Mouse (Mus musculus) heart, embryonic 10.5 days (tissue): ENCODE data around the gene Cd6. TPM values are rescaled to one million over a fixed set of nuclear protein-coding genes. Genes with fewer than 3 reads are reported as not detected.

Experiments
- DNase-seq: peaks from one replicate; pipeline ENCODE4 v3.0.0-alpha.2; 2017; ENCODE audit warnings: low spot score
- H3K27ac ChIP-seq: fragments of 300-500 bp; sonication (generic); 2 replicates; pipeline ENCODE4 v1.5.1; 2016; ENCODE audit warnings: mild to moderate bottlenecking
- H3K27me3 ChIP-seq: fragments of 300-500 bp; sonication (generic); 2 replicates; pipeline ENCODE4 v1.6.1; 2016; ENCODE audit warnings: mild to moderate bottlenecking; ENCODE audit not compliant: poor library complexity, insufficient read depth, severe bottlenecking
- H3K36me3 ChIP-seq: fragments of 300-500 bp; sonication (generic); 2 replicates; pipeline ENCODE4 v1.6.1; 2016; ENCODE audit warnings: mild to moderate bottlenecking, moderate library complexity
- H3K4me1 ChIP-seq: fragments of 300-500 bp; sonication (generic); 2 replicates; pipeline ENCODE4 v1.6.1; 2016; ENCODE audit warnings: mild to moderate bottlenecking
- H3K4me3 ChIP-seq: fragments of 300-500 bp; sonication (generic); 2 replicates; pipeline ENCODE4 v1.5.1; 2016; ENCODE audit warnings: mild to moderate bottlenecking, moderate library complexity
- H3K9me3 ChIP-seq: fragments of 300-500 bp; sonication (generic); 2 replicates; pipeline ENCODE4 v1.6.1; 2016; ENCODE audit warnings: mild to moderate bottlenecking, moderate library complexity
- WGBS: fragments of 180-500 bp; shearing (Covaris S2); methylation state at CpG from one replicate; pipeline ENCODE4 v1.1.7; 2016; 5-methylcytosine and 5-hydroxymethylcytosine counted together
- polyA plus RNA-seq: library from polyadenylated mRNA; unstranded; fragments of >200 nt; fragmentation: Nextera tagmentation; extraction: Ambion mirVana; gene quantifications from 2 replicates; pipeline ENCODE4 v1.2.1, GENCODE M21; 2016

The Cd6 gene
- polyA plus RNA-seq, 1 experiment from 2014 or later = not detected

DNA sequence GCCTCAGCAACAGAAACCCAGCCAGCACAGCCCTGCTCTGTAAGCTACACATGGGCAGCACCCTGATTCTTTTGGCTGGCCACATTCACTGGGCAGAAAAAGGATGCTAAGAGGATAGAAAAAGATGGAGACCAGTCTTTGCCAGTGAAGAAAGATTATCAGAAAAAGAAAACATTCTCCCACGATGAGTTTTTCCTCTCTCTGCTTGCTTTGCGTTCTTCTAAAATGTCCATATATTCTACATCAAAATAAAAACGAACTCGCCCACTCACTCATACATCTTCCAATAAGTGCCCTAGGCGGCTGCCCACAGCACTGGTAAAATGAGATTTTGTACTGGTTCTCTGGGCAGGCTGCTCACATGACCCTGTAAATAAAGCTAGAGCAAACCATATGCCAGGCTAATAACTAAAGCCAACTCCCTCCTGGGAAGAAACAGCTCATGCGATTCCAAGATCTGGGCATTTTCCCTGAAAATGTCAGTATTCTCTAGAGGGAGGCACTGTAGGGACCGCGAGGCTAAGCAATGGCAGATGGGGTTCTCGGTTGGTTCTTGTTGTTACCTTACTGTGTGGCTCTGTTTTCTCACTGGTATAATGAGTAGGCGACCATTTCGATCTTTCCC, 24.1 kb downstream of the Cd6 start:
- Histone ChIP-seq H3K9me3 (no peaks in the 10 kb centered on the region), H3K4me1 (no peaks in the 10 kb centered on the region), H3K4me3 (no peak overlapping the region), H3K36me3 (no peaks in the 10 kb centered on the region), H3K27ac (no peak overlapping the region), H3K27me3 (peaks cover 8% of the 10 kb centered on the region; the same call in 1 of the 2 replicates)
- no peak for DNase-seq
- WGBS = 80% methylated on average over 11 of the region's 11 CpGs

DNA sequence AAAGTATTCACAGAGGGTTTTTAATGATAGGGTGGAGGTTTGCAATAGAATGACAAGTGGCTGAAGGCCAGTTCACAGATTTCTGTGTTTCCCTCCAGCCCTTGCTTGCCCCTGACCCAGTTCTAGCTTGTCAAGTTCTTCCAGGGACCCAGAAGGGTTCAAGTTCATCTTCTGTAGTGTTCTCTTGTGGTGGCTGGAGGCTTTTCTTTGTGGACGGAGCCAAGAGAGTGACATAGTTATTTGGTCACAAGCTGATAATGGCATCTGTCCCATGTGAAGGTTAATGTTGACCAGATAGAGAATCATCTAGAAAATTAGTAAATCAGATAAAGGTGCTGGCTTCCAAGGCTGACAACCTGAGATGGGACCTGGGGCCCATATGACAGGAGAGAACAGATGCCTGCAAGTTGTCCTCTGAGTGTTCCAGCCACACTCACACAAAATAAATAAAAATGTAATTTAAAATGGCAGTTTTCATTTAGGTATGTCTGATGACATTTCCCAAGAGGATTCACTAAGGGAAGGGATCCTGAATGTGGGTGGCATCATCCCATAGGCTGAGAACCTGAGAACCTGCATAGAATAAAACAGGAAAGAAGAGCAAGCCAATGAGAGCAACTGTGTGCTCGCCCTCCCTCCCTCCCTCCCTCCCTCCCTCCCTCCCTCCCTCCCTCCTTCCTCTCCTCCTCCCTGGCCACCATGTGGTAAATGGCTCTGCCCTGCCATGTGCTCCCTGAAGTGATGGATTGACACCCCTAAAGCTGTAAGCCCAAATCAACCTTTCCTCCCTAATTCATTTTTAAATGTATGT, 24.8 kb downstream of the Cd6 start:
- H3K4me3 ChIP-seq = no peak overlapping the region
- H3K27ac ChIP-seq = no peak overlapping the region
- DNase-seq = no peak
- 74% methylated on average over 2 of the region's 2 CpGs for WGBS
- no peaks in the 10 kb centered on the region for H3K4me1 ChIP-seq
- peaks cover 15% of the 10 kb centered on the region; the same call in 1 of the 2 replicates for H3K27me3 ChIP-seq
- H3K36me3 ChIP-seq = no peaks in the 10 kb centered on the region
- H3K9me3 ChIP-seq = no peaks in the 10 kb centered on the region

- no peaks in the 10 kb centered on the region for H3K4me1 ChIP-seq
- no peaks in the 10 kb centered on the region for H3K9me3 ChIP-seq
- DNase-seq = no peak
- H3K27me3 ChIP-seq = peaks cover 24% of the 10 kb centered on the region; the same call in 1 of the 2 replicates
- H3K27ac ChIP-seq = no peak overlapping the region
- no peaks in the 10 kb centered on the region for H3K36me3 ChIP-seq
- 69% methylated on average over 5 of the region's 5 CpGs for WGBS
- no peak overlapping the region for H3K4me3 ChIP-seq
Observed at GRCm38 (mm10) chr19:10803751-10804150, 26.1 kb downstream of the Cd6 start.

DNA sequence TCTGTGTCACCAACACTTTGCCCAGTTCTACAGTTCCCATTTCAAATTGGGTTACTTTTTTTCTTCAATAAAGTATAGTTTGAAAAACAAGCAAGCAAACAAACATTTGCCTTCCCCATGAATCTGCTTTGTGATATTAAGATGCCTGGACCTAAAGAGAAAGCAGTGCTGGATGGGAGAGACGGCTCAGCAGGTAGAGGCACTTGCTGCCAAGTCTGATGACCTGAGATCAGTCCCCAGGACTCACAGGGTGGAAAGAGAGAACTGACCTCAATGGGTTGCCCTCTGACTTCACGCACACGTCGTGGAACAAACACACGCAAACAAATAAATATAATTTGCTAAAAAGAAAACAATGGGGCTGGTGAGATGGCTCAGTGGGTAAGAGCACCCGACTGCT, 28.0 kb downstream of the Cd6 start:
- no peaks in the 10 kb centered on the region for H3K36me3 ChIP-seq
- H3K4me3 ChIP-seq = no peak overlapping the region
- no peaks in the 10 kb centered on the region for H3K9me3 ChIP-seq
- DNase-seq = no peak
- H3K27me3 ChIP-seq = peaks cover 21% of the 10 kb centered on the region; the same call in 1 of the 2 replicates
- H3K27ac ChIP-seq = no peak overlapping the region
- WGBS = 83% methylated on average over 6 of the region's 6 CpGs
- no peaks in the 10 kb centered on the region for H3K4me1 ChIP-seq

DNA sequence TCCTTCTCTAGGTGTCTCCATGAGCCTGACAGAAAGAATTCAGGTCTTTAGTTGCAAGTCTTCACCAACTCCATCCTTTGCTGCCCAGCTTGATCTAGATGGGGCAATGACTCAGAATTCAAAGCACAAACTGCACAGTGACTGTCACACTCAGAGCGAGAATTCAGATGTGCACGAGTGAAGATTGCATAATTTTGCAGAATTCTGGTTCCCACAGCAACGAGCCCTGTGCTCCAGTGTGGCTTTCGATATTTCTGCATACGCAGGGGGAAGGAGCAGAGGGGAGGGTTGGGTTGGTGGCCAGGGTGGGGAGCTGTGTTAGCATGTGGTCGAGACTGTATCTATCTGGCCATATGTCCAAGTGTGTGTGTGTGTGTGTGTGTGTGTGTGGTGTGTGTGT, 28.8 kb downstream of the Cd6 start:
- DNase-seq = no peak
- H3K4me1 ChIP-seq = no peaks in the 10 kb centered on the region
- no peak overlapping the region for H3K27ac ChIP-seq
- peaks cover 21% of the 10 kb centered on the region; the same call in 1 of the 2 replicates for H3K27me3 ChIP-seq
- H3K9me3 ChIP-seq = no peaks in the 10 kb centered on the region
- H3K4me3 ChIP-seq = no peak overlapping the region
- WGBS = 83% methylated on average over 6 of the region's 6 CpGs
- no peaks in the 10 kb centered on the region for H3K36me3 ChIP-seq

DNA sequence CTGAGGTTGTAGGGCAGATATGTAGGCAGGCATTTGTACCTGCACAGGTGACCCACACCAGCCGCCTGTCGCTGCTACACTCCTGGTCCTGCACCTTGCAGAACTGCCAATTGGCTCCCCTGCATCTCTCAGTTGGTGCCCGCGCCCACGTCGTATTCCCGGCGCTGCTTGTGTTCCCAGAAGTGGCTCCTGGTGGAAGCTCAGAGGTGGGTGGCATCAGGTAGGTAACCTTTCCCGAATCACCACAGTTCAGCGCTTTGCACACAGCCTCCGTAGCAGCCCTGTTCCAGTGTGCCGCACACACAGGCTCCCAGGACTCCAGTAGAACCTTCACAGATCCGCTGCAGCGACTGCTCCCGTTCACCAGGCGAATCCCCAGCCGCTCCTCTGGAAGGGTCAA, 30.7 kb downstream of the Cd6 start:
- H3K4me3 ChIP-seq = no peak overlapping the region
- no peaks in the 10 kb centered on the region for H3K4me1 ChIP-seq
- H3K36me3 ChIP-seq = no peaks in the 10 kb centered on the region
- 0 out of 2 replicates have a peak overlapping the region, but pooled peaks have one; percentile 6 for H3K27ac ChIP-seq
- no peak for DNase-seq
- 85% methylated on average over 17 of the region's 17 CpGs for WGBS
- no peaks in the 10 kb centered on the region for H3K9me3 ChIP-seq
- peaks cover 21% of the 10 kb centered on the region; the same call in 1 of the 2 replicates for H3K27me3 ChIP-seq

- DNase-seq = no peak
- H3K27me3 ChIP-seq = peaks cover 21% of the 10 kb centered on the region; the same call in 1 of the 2 replicates
- no peak overlapping the region for H3K27ac ChIP-seq
- H3K9me3 ChIP-seq = no peaks in the 10 kb centered on the region
- 54% methylated on average over 10 of the region's 10 CpGs for WGBS
- H3K36me3 ChIP-seq = no peaks in the 10 kb centered on the region
- no peaks in the 10 kb centered on the region for H3K4me1 ChIP-seq
- no peak overlapping the region for H3K4me3 ChIP-seq
Observed at GRCm38 (mm10) chr19:10798576-10798975, 31.3 kb downstream of the Cd6 start.

DNA sequence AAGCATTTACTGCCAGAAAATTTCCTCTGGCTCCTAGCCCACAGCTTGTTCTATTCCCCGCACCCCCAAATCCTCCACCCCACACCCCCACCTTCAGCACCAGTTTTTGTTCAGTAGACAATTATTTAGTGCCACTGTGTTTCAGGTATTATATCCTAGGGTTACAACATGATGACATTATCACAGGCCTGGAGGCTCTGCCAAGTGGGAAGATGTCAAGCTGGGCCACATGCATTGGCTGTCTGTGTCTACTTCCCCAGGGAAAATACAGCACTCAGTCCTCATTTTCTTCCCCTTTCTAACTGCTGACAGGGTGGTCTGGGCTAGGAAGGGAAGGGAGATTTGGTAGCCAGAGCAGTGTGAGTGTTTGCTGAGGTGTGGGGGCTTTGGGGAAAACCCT, 34.9 kb downstream of the Cd6 start:
- no peak overlapping the region for H3K4me3 ChIP-seq
- peaks cover 3% of the 10 kb centered on the region for H3K4me1 ChIP-seq
- H3K9me3 ChIP-seq = no peaks in the 10 kb centered on the region
- DNase-seq = no peak
- peaks cover 18% of the 10 kb centered on the region; the same call in 1 of the 2 replicates for H3K27me3 ChIP-seq
- WGBS = 97% methylated on average over 1 of the region's 1 CpGs
- H3K27ac ChIP-seq = no peak overlapping the region
- no peaks in the 10 kb centered on the region for H3K36me3 ChIP-seq

DNA sequence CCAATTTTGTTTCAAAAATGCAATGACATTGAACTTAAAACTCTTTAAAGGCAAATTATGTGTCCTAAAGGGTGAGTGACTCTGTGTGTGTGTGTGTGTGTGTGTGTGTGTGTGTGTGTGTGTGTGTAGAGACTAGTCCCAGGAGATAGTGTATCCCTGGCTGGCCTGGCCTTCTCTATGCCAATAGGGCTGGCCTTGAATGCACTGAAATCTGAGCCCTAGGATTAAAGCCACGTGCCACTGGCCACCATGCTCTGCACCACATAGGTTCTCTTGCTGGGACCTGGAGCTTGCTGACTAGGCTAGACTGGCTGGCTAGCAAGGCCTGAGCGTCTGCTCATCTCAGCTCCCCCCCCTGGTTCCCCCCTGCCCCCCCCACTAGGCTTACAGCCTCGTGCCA, 36.8 kb downstream of the Cd6 start:
- no peak overlapping the region for H3K4me3 ChIP-seq
- no peaks in the 10 kb centered on the region for H3K36me3 ChIP-seq
- H3K27ac ChIP-seq = no peak overlapping the region
- H3K9me3 ChIP-seq = no peaks in the 10 kb centered on the region
- peaks cover 17% of the 10 kb centered on the region for H3K27me3 ChIP-seq
- WGBS = 58% methylated on average over 3 of the region's 3 CpGs
- no peak for DNase-seq
- H3K4me1 ChIP-seq = peaks cover 9% of the 10 kb centered on the region

DNA sequence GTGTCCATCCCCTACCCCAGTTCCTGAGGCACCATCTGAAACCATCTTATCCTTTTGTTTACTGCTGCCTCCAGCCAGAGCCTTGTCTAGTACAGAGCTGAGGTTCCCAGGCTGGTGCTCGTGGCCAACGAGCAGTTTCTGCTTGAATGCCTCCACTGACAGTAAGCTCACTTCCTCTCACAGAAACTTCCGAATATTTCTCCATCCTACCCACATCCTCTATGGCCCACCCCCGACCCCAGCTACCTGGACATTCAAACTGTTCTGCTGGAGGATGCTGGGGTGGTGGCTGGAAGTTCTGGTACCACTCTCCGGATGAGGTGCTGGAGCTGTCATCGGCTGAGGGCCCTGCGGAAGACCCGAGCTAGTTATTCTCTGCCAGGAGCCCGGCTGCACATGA, 39.5 kb downstream of the Cd6 start:
- DNase-seq = no peak
- WGBS = 68% methylated on average over 9 of the region's 9 CpGs

DNA sequence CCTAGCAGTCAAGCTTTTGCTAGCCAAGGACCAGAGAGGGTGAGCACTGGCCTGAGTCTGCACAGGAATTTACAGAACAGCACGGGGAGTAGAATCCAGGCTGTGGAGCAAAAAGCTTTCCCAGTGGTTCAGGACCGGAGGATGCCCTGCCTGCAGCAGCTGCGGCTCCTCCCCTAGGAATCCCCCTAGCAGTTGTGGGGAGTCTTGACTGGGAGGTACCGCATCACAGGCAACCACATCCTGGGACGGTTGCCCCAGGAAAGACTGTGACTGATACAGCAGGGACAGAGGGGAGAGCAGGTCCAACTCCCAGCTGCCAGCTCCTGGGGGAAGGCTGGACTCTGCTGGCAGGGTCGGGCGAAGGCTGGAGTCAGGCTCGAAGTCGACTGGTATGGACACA, 41.6 kb downstream of the Cd6 start:
- DNase-seq = no peak
- H3K9me3 ChIP-seq = no peaks in the 10 kb centered on the region
- peaks cover 25% of the 10 kb centered on the region for H3K27me3 ChIP-seq
- H3K36me3 ChIP-seq = no peaks in the 10 kb centered on the region
- no peak overlapping the region for H3K4me3 ChIP-seq
- H3K4me1 ChIP-seq = peaks cover 17% of the 10 kb centered on the region
- WGBS = 67% methylated on average over 9 of the region's 9 CpGs
- H3K27ac ChIP-seq = no peak overlapping the region

More for the DNA sequence above, 39.5 kb downstream of the Cd6 start:
- H3K9me3 ChIP-seq = no peaks in the 10 kb centered on the region
- peaks cover 25% of the 10 kb centered on the region for H3K27me3 ChIP-seq
- peaks cover 9% of the 10 kb centered on the region for H3K4me1 ChIP-seq
- no peaks in the 10 kb centered on the region for H3K36me3 ChIP-seq
- H3K27ac ChIP-seq = no peak overlapping the region
- no peak overlapping the region for H3K4me3 ChIP-seq

- 77% methylated on average over 4 of the region's 4 CpGs for WGBS
- no peaks in the 10 kb centered on the region for H3K9me3 ChIP-seq
- peaks cover 22% of the 10 kb centered on the region for H3K27me3 ChIP-seq
- peaks cover 17% of the 10 kb centered on the region for H3K4me1 ChIP-seq
- DNase-seq = no peak
- H3K27ac ChIP-seq = no peak overlapping the region
- H3K36me3 ChIP-seq = no peaks in the 10 kb centered on the region
- H3K4me3 ChIP-seq = no peak overlapping the region
Observed at GRCm38 (mm10) chr19:10787406-10787805, 42.5 kb downstream of the Cd6 start.

GRCm38 (mm10) chr19:10786753-10787152, 43.1 kb downstream of the Cd6 start:
- peaks cover 17% of the 10 kb centered on the region for H3K4me1 ChIP-seq
- no peaks in the 10 kb centered on the region for H3K9me3 ChIP-seq

More at GRCm38 (mm10) chr19:10786753-10787152, 43.1 kb downstream of the Cd6 start:
- Histone ChIP-seq H3K27me3 (peaks cover 16% of the 10 kb centered on the region), H3K36me3 (no peaks in the 10 kb centered on the region), H3K27ac (no peak overlapping the region), H3K4me3 (no peak overlapping the region)
- 90% methylated on average over 6 of the region's 6 CpGs for WGBS
- DNase-seq = no peak
